Mouse (Mus musculus): ENCODE results near the gene Rpn1. TPM values are rescaled to one million over a fixed set of nuclear protein-coding genes. Genes with fewer than 3 reads are reported as not detected.

Gene Rpn1
- polyA plus RNA-seq, 2 experiments = 316 to 381 TPM

- no peaks in the 10 kb centered on the region for H3K9me3 ChIP-seq (ENCODE audit: control insufficient read depth, low read length)
- no peaks in the 10 kb centered on the region for H3K36me3 ChIP-seq (ENCODE audit: control insufficient read depth, insufficient read depth, low read length)
- H3K4me1 ChIP-seq (ENCODE audit: control insufficient read depth, insufficient read depth, low read length) = no peaks in the 10 kb centered on the region
- H3K4me2 ChIP-seq (replicated peaks; ENCODE audit: low read depth, low read length, severe bottlenecking) = no peak overlapping the region
- no peak overlapping the region for H3K4me3 ChIP-seq (replicated peaks; ENCODE audit: low read length)
- no peak overlapping the region for H3K27ac ChIP-seq (replicated peaks; ENCODE audit: low read depth, low read length)
- DNase-seq (ENCODE audit: low spot score) = no peak
- H3K9ac ChIP-seq (ENCODE audit: low read depth, low read length, severe bottlenecking) = no peak overlapping the region
- no peaks in the 10 kb centered on the region for H3K27me3 ChIP-seq (ENCODE audit: control insufficient read depth, insufficient read depth, low read length)
- 60% methylated on average over 3 of the region's 3 CpGs for WGBS
- no peak for TF ChIP-seq POLR2A (IDR thresholded peaks at IDR 0.05; ENCODE audit: borderline replicate concordance, extremely low read depth, insufficient read depth, insufficient read length)
- no peak for ATAC-seq (ENCODE audit: low FRiP score, low read depth)
Observed at GRCm38 (mm10) chr6:88065968-88066367, 18.3 kb upstream of the Rpn1 start.

- H3K4me1 ChIP-seq (ENCODE audit: control insufficient read depth, insufficient read depth, low read length) = no peaks in the 10 kb centered on the region
Observed at GRCm38 (mm10) chr6:88067722-88068121, 16.6 kb upstream of the Rpn1 start.

DNA sequence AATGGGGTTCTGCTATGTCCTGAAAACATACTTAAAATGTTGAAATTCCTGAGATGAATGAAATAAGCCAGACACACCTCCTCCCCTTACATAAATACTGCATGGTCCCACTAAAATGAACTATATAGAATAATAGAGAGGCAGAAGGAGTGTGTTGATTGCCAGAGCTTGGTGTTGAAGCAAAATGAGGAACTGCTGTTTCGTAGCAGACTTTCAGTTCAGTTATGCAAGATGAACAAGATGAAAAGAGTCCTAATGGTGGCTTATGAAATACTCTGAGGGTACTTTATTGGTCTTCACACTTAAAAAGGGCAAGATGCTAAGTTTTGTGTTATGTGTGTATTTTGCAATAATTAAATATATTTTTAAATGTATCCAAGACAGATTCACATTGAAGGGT is 15.5 kb upstream of the Rpn1 start:
- Histone ChIP-seq H3K27ac (replicated peaks; ENCODE audit: low read depth, low read length) (no peak overlapping the region), H3K4me2 (replicated peaks; ENCODE audit: low read depth, low read length, severe bottlenecking) (no peak overlapping the region), H3K36me3 (ENCODE audit: control insufficient read depth, insufficient read depth, low read length) (no peaks in the 10 kb centered on the region), H3K4me1 (ENCODE audit: control insufficient read depth, insufficient read depth, low read length) (no peaks in the 10 kb centered on the region), H3K9me3 (ENCODE audit: control insufficient read depth, low read length) (no peaks in the 10 kb centered on the region), H3K27me3 (ENCODE audit: control insufficient read depth, insufficient read depth, low read length) (no peaks in the 10 kb centered on the region), H3K4me3 (replicated peaks; ENCODE audit: low read length) (no peak overlapping the region), H3K9ac (ENCODE audit: low read depth, low read length, severe bottlenecking) (no peak overlapping the region)
- TF ChIP-seq POLR2A (IDR thresholded peaks at IDR 0.05; ENCODE audit: borderline replicate concordance, extremely low read depth, insufficient read depth, insufficient read length) = no peak
- ATAC-seq (ENCODE audit: low FRiP score, low read depth) (no peak), DNase-seq (ENCODE audit: low spot score) (no peak)
- 77% methylated on average over 1 of the region's 1 CpGs for WGBS

More at GRCm38 (mm10) chr6:88067722-88068121, 16.6 kb upstream of the Rpn1 start:
- no peak overlapping the region for H3K9ac ChIP-seq (ENCODE audit: low read depth, low read length, severe bottlenecking)
- no peaks in the 10 kb centered on the region for H3K36me3 ChIP-seq (ENCODE audit: control insufficient read depth, insufficient read depth, low read length)
- no peak overlapping the region for H3K4me3 ChIP-seq (replicated peaks; ENCODE audit: low read length)
- no peaks in the 10 kb centered on the region for H3K27me3 ChIP-seq (ENCODE audit: control insufficient read depth, insufficient read depth, low read length)
- ATAC-seq (ENCODE audit: low FRiP score, low read depth) (no peak), DNase-seq (ENCODE audit: low spot score) (no peak)
- no peak for TF ChIP-seq POLR2A (IDR thresholded peaks at IDR 0.05; ENCODE audit: borderline replicate concordance, extremely low read depth, insufficient read depth, insufficient read length)
- whole genome bisulfite sequencing = 51% methylated on average over 3 of the region's 3 CpGs
- no peak overlapping the region for H3K4me2 ChIP-seq (replicated peaks; ENCODE audit: low read depth, low read length, severe bottlenecking)
- no peak overlapping the region for H3K27ac ChIP-seq (replicated peaks; ENCODE audit: low read depth, low read length)
- H3K9me3 ChIP-seq (ENCODE audit: control insufficient read depth, low read length) = no peaks in the 10 kb centered on the region

DNA sequence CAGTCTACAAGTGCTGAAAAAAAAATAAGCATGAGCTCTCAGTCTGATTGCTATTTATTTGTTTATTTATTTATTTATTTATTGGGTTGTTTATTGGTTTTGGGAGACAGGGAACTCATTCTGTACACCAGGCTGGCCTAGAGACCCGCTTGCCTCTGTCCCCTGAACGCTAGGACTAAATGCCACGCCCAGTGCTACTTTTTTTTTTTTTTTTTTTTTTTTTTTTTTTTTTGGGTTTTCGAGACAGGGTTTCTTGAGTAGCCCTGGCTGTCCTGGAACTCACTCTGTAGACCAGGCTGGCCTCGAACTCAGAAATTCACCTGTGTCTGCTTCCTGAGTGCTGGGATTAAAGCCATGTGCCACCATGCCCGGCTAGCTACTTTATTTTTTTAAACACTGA is 13.8 kb upstream of the Rpn1 start:
- no peak overlapping the region for H3K4me2 ChIP-seq (replicated peaks; ENCODE audit: low read depth, low read length, severe bottlenecking)
- no peak overlapping the region for H3K27ac ChIP-seq (replicated peaks; ENCODE audit: low read depth, low read length)
- H3K27me3 ChIP-seq (ENCODE audit: control insufficient read depth, insufficient read depth, low read length) = no peaks in the 10 kb centered on the region
- WGBS = 68% methylated on average over 6 of the region's 6 CpGs
- no peaks in the 10 kb centered on the region for H3K9me3 ChIP-seq (ENCODE audit: control insufficient read depth, low read length)
- no peaks in the 10 kb centered on the region for H3K36me3 ChIP-seq (ENCODE audit: control insufficient read depth, insufficient read depth, low read length)
- H3K9ac ChIP-seq (ENCODE audit: low read depth, low read length, severe bottlenecking) = no peak overlapping the region
- no peak overlapping the region for H3K4me3 ChIP-seq (replicated peaks; ENCODE audit: low read length)
- TF ChIP-seq POLR2A (IDR thresholded peaks at IDR 0.05; ENCODE audit: borderline replicate concordance, extremely low read depth, insufficient read depth, insufficient read length) = no peak
- ATAC-seq (ENCODE audit: low FRiP score, low read depth) = no peak
- 0 out of 2 replicates have a peak, but pooled peaks cover 2% of the 10 kb centered on the region for H3K4me1 ChIP-seq (ENCODE audit: control insufficient read depth, insufficient read depth, low read length)
- no peak for DNase-seq (ENCODE audit: low spot score)

DNA sequence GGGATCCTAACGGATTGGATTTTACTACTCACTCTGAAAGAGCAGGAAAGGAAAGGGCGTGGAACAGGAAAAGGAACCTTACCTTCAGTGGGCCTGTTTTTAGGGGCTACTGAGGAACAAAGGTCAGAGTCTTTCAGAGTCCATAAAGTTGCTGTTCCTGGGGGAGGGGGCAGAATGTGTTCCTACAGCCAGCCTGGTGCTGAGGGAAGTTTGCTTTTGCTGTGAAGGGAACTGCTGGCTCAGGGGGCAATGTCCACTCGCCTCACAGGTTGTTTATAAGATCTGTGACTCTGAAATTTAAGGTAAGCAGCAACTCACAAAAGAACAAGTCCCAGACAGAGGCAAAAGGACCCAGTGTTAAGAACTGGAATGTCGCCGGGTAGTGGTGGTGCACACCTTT is 13.1 kb upstream of the Rpn1 start:
- DNase-seq (ENCODE audit: low spot score) (no peak), ATAC-seq (ENCODE audit: low FRiP score, low read depth) (no peak)
- no peak overlapping the region for H3K4me3 ChIP-seq (replicated peaks; ENCODE audit: low read length)
- 64% methylated on average over 5 of the region's 5 CpGs for WGBS
- no peak for TF ChIP-seq POLR2A (IDR thresholded peaks at IDR 0.05; ENCODE audit: borderline replicate concordance, extremely low read depth, insufficient read depth, insufficient read length)
- H3K27me3 ChIP-seq (ENCODE audit: control insufficient read depth, insufficient read depth, low read length) = no peaks in the 10 kb centered on the region
- H3K9me3 ChIP-seq (ENCODE audit: control insufficient read depth, low read length) = no peaks in the 10 kb centered on the region
- no peak overlapping the region for H3K4me2 ChIP-seq (replicated peaks; ENCODE audit: low read depth, low read length, severe bottlenecking)
- H3K4me1 ChIP-seq (ENCODE audit: control insufficient read depth, insufficient read depth, low read length) = 0 out of 2 replicates have a peak, but pooled peaks cover 2% of the 10 kb centered on the region
- H3K9ac ChIP-seq (ENCODE audit: low read depth, low read length, severe bottlenecking) = no peak overlapping the region
- H3K36me3 ChIP-seq (ENCODE audit: control insufficient read depth, insufficient read depth, low read length) = no peaks in the 10 kb centered on the region
- no peak overlapping the region for H3K27ac ChIP-seq (replicated peaks; ENCODE audit: low read depth, low read length)

Measured in limb, embryonic 14.5 days (tissue).